Mouse (Mus musculus): ENCODE measurements around the gene Spats2.

DNA sequence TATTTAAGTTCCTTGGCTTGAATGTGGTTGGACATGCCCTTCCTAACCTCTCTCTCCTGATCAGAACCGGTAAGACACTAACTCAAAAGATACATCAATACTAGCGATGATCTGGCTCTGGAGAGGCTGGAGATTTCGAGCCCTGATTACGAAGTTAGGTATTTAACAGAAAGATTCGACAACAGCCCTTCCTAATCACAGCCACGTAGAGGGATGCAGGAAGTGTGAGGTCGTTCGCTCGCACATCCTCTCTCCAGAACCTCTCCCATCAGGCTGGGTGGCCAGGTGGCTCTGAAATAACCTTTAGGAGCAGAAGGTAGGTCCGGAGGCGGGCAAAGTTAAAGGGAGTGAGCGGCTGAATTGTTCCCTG lies at the start of gene Spats2:
- TF ChIP-seq POLR2A (IDR thresholded peaks at IDR 0.05; ENCODE audit: insufficient read length, low read depth): no peak
- no peak for TF ChIP-seq MYOD1 (IDR thresholded peaks at IDR 0.05; ENCODE audit: control insufficient read depth in 1 of 3, insufficient read length in 2 of 3, low read depth in 2 of 3)
- no peak for TF ChIP-seq REST (IDR thresholded peaks at IDR 0.05; ENCODE audit: insufficient read depth, insufficient read length)
- no peak for TF ChIP-seq TCF12 (IDR thresholded peaks at IDR 0.05; ENCODE audit: insufficient read depth, poor library complexity, severe bottlenecking)
- TF ChIP-seq MAX (IDR thresholded peaks at IDR 0.05; ENCODE audit: low read depth): no peak
- no peak for TF ChIP-seq E2F4 (IDR thresholded peaks at IDR 0.05; ENCODE audit: insufficient read depth)
